Mouse (Mus musculus): ENCODE measurements at regions not wholly inside any gene's neighbourhood (a gene's known extent, or its start where the extent isn't known, plus 50 kb on each side); places are given as distances from the start of the nearest gene placed in this dataset.

DNA sequence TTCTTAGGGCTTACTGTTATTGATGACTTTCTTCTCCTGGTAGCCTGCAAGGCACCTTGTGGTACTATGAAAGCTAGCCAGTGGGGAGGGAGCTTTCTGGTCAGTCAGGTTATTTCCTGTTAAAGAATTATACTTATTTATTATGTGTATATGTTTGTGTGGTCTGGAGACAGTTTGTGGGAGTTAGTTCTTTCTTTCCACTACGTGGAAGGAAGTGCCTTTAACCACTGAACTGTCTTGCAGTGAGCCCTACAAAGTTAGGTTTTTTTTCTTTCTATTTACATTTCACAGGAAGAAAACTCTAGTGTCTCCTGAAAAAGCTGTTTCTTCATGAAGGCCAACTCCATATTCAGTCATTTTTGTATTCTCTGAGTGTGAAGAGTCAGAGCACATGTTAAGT lies 65.7 kb upstream of the Ikzf2 start:
- TF ChIP-seq BHLHE40 (IDR thresholded peaks at IDR 0.05; ENCODE audit: low read depth, low read length) (no peak), POLR2A (IDR thresholded peaks at IDR 0.05; ENCODE audit: low read depth, low read length) (no peak), ZC3H11A (IDR thresholded peaks at IDR 0.05; ENCODE audit: low read depth, low read length) (no peak), ZNF384 (IDR thresholded peaks at IDR 0.05; ENCODE audit: low read depth, low read length) (no peak), SIN3A (IDR thresholded peaks at IDR 0.05; ENCODE audit: low read length) (no peak), TBP (conservative IDR thresholded peaks at IDR 0.05; ENCODE audit: low read depth, low read length) (no peak), EP300 (IDR thresholded peaks at IDR 0.05; ENCODE audit: low read length) (no peak)
